Mouse (Mus musculus): ENCODE data around the gene Frmd6. TPM values are rescaled to one million over a fixed set of nuclear protein-coding genes. Genes with fewer than 3 reads are reported as not detected.

Gene Frmd6
- total and polyA plus RNA-seq, 3 experiments = 2.5 to 4.5 (median 3.5) TPM

GRCm38 (mm10) chr12:70908076-70908475, 82.8 kb downstream of the Frmd6 start:
- Histone ChIP-seq H3K4me2 (ENCODE audit: insufficient read depth, low read depth, poor library complexity, severe bottlenecking) (no peak overlapping the region), H3K36me3 (replicated peaks in 1 of 2; ENCODE audit: control insufficient read depth in 1 of 2, insufficient read depth in 1 of 2, low read length in 1 of 2) (no peaks in the 10 kb centered on the region), H3K9ac (ENCODE audit: insufficient read depth, low read depth) (no peak overlapping the region), H3K27ac (ENCODE audit: insufficient read depth, low read depth) (no peak overlapping the region), H3K4me1 (ENCODE audit: control insufficient read depth in 1 of 2, insufficient read depth in 2 of 2) (peaks cover 6 to 28% of the 10 kb centered on the region in 2 experiments), H3K27me3 (replicated peaks) (no peaks in the 10 kb centered on the region), H3K4me3 (replicated peaks in 1 of 3; ENCODE audit: low read depth in 2 of 3, low read length in 2 of 3, poor library complexity in 1 of 3) (no peak overlapping the region), H3K9me3 (replicated peaks; ENCODE audit: low read length) (peaks cover 2% of the 10 kb centered on the region), H3K79me2 (replicated peaks; ENCODE audit: control insufficient read depth, extremely low read depth, insufficient read depth, poor library complexity, severe bottlenecking) (no peaks in the 10 kb centered on the region)
- no peak for TF ChIP-seq SIN3A (IDR thresholded peaks at IDR 0.05; ENCODE audit: low read length)
- TF ChIP-seq POLR2AphosphoS2 (IDR thresholded peaks at IDR 0.05; ENCODE audit: low read depth, low read length) = no peak
- no peak for TF ChIP-seq CHD1 (IDR thresholded peaks at IDR 0.05; ENCODE audit: low read depth, low read length)
- no peak for TF ChIP-seq RAD21 (IDR thresholded peaks at IDR 0.05; ENCODE audit: low read depth, low read length)
- TF ChIP-seq MAFK (IDR thresholded peaks at IDR 0.05; ENCODE audit: insufficient replicate concordance, low read length) = no peak
- no peak for TF ChIP-seq TCF12 (IDR thresholded peaks at IDR 0.05; ENCODE audit: low read depth, low read length)
- TF ChIP-seq MYC (IDR thresholded peaks at IDR 0.05; ENCODE audit: low read depth, low read length) = no peak
- TF ChIP-seq ZNF384 (IDR thresholded peaks at IDR 0.05; ENCODE audit: low read depth, low read length) = no peak
- no peak for TF ChIP-seq JUND (conservative IDR thresholded peaks at IDR 0.05; ENCODE audit: low read depth, low read length)
- no peak for TF ChIP-seq BHLHE40 (IDR thresholded peaks at IDR 0.05; ENCODE audit: low read depth, low read length)
- TF ChIP-seq MAX (IDR thresholded peaks at IDR 0.05; ENCODE audit: low read length) = no peak
- no peak for TF ChIP-seq ELF1 (IDR thresholded peaks at IDR 0.05; ENCODE audit: low read depth, low read length)
- no peak for TF ChIP-seq HCFC1 (IDR thresholded peaks at IDR 0.05; ENCODE audit: low read depth, low read length)
- no peak for TF ChIP-seq IRF4 (IDR thresholded peaks at IDR 0.05; ENCODE audit: low read depth, low read length)
- TF ChIP-seq MXI1 (IDR thresholded peaks at IDR 0.05; ENCODE audit: low read depth, low read length) = no peak
- in situ Hi-C loops (cut with MboI; ENCODE audit: low pct_ligation_motif_present, low pct_unique_long_range_greater_than_20kb, low sequenced_read_pairs) (loop anchor here (25.0 kb wide), 1 partner anchor 671 kb away; the partner anchor contains the start of gene Pygl), dilution Hi-C loops (cut with MboI; ENCODE audit: extremely low pct_ligation_motif_present, extremely low pct_unique_long_range_greater_than_20kb, low sequenced_read_pairs) (no loop called here)
- no peak for DNase-seq (ENCODE audit: extremely low read depth)

GRCm38 (mm10) chr12:70910241-70910720, 85.0 kb downstream of the Frmd6 start:
- H3K9me3 ChIP-seq (replicated peaks; ENCODE audit: low read length) = peaks cover 2% of the 10 kb centered on the region
- H3K27ac ChIP-seq (ENCODE audit: insufficient read depth, low read depth) = no peak overlapping the region
- H3K4me2 ChIP-seq (ENCODE audit: insufficient read depth, low read depth, poor library complexity, severe bottlenecking) = no peak overlapping the region
- H3K9ac ChIP-seq (ENCODE audit: insufficient read depth, low read depth) = no peak overlapping the region
- H3K4me3 ChIP-seq (replicated peaks in 1 of 3; ENCODE audit: low read depth in 2 of 3, low read length in 2 of 3, poor library complexity in 1 of 3) = no peak overlapping the region
- in situ Hi-C loops (cut with MboI; ENCODE audit: low pct_ligation_motif_present, low pct_unique_long_range_greater_than_20kb, low sequenced_read_pairs) (loop anchor here (10.0 to 25.0 kb wide), 2 partner anchors 415 to 673 kb away; partner anchors contain the start of gene Pygl), dilution Hi-C loops (cut with MboI; ENCODE audit: extremely low pct_ligation_motif_present, extremely low pct_unique_long_range_greater_than_20kb, low sequenced_read_pairs) (no loop called here)
- peaks cover 6 to 34% of the 10 kb centered on the region in 2 experiments for H3K4me1 ChIP-seq (ENCODE audit: control insufficient read depth in 1 of 2, insufficient read depth in 2 of 2)
- H3K79me2 ChIP-seq (replicated peaks; ENCODE audit: control insufficient read depth, extremely low read depth, insufficient read depth, poor library complexity, severe bottlenecking) = no peaks in the 10 kb centered on the region
- DNase-seq (ENCODE audit: extremely low read depth) = peak; percentile 66
- H3K27me3 ChIP-seq (replicated peaks) = no peaks in the 10 kb centered on the region
- no peaks in the 10 kb centered on the region for H3K36me3 ChIP-seq (replicated peaks in 1 of 2; ENCODE audit: control insufficient read depth in 1 of 2, insufficient read depth in 1 of 2, low read length in 1 of 2)
- no peak for TF ChIP-seq SIN3A (IDR thresholded peaks at IDR 0.05; ENCODE audit: low read length)
- peak; percentile 31; the same call in 1 of the 2 replicates for TF ChIP-seq ZC3H11A (IDR thresholded peaks at IDR 0.05; ENCODE audit: low read depth, low read length)
- TF ChIP-seq CTCF (conservative IDR thresholded peaks at IDR 0.05 in 1 of 2, IDR thresholded peaks at IDR 0.05 in 1 of 2; ENCODE audit: low read depth in 2 of 2, low read length in 2 of 2) = peak; percentile 84 to 86
- peak; percentile 77 for TF ChIP-seq SMC3 (IDR thresholded peaks at IDR 0.05; ENCODE audit: low read depth, low read length)
- peak; percentile 70 for TF ChIP-seq RAD21 (IDR thresholded peaks at IDR 0.05; ENCODE audit: low read depth, low read length)
- no peak for TF ChIP-seq EP300 (IDR thresholded peaks at IDR 0.05; ENCODE audit: low read length)
- TF ChIP-seq MAX (IDR thresholded peaks at IDR 0.05; ENCODE audit: low read length) = no peak
- TF ChIP-seq TCF12 (IDR thresholded peaks at IDR 0.05; ENCODE audit: low read depth, low read length) = no peak
- no peak for TF ChIP-seq JUND (conservative IDR thresholded peaks at IDR 0.05; ENCODE audit: low read depth, low read length)
- TF ChIP-seq CHD1 (IDR thresholded peaks at IDR 0.05; ENCODE audit: low read depth, low read length) = no peak
